Mouse (Mus musculus) bone marrow, adult 2 months (tissue): ENCODE data around the gene Map6. TPM values are rescaled to one million over a fixed set of nuclear protein-coding genes. Genes with fewer than 3 reads are reported as not detected.

ENCODE experiments used
- H3K27ac ChIP-seq: fragments of 200-500 bp; 2 replicates; pipeline ENCODE4 v1.5.1; 2012; ENCODE audit warnings: low read depth, mild to moderate bottlenecking, control low read depth, inconsistent platforms, low read length; ENCODE audit not compliant: control insufficient read depth, poor library complexity, insufficient read depth
- H3K4me1 ChIP-seq: fragments of 200-500 bp; 2 replicates; pipeline ENCODE4 v1.6.1; 2011; ENCODE audit warnings: low read length; ENCODE audit not compliant: control insufficient read depth, insufficient read depth
- H3K4me3 ChIP-seq: fragments of 200-500 bp; replicated peaks from 2 replicates; pipeline ENCODE3; 2011; ENCODE audit warnings: mild to moderate bottlenecking, low read depth, low read length, control low read depth; ENCODE audit not compliant: control insufficient read depth
- CTCF ChIP-seq: fragments of 200-500 bp; IDR thresholded peaks from 2 replicates; pipeline ENCODE4 v1.5.1; 2011; ENCODE audit warnings: low read length, control low read depth; ENCODE audit not compliant: control insufficient read depth, insufficient read depth
- POLR2A ChIP-seq: fragments of 200-500 bp; IDR thresholded peaks from 2 replicates; pipeline ENCODE4 v1.6.1; 2011; ENCODE audit warnings: low read depth, mild to moderate bottlenecking, control low read depth, low read length, borderline replicate concordance; ENCODE audit not compliant: control insufficient read depth
- WGBS: fragments of 180-500 bp; shearing (Covaris S2); methylation state at CpG from one replicate; pipeline ENCODE4 v1.1.7; 2018; 5-methylcytosine and 5-hydroxymethylcytosine counted together
- polyA plus RNA-seq: library from polyadenylated mRNA; stranded (reverse); fragments of >200 nt; gene quantifications from 2 replicates; pipeline ENCODE4 v1.2.4, GENCODE M21; 2011; ENCODE audit warnings: low replicate concordance; ENCODE audit not compliant: missing spikeins, insufficient read depth, insufficient read length

The Map6 gene
- polyA plus RNA-seq, 1 experiment: 1.7 TPM

- TF ChIP-seq POLR2A (no peak), CTCF (no peak)
- 2% methylated on average over 24 of the region's 24 CpGs for WGBS
- peak overlapping the region; percentile 72 for H3K4me3 ChIP-seq
- H3K27ac ChIP-seq: peak overlapping the region; percentile 59
- no peaks in the 10 kb centered on the region; the same call in 1 of the 2 replicates for H3K4me1 ChIP-seq
Measured at GRCm38 (mm10) chr7:99380491-99381213, 113.4 kb downstream of the Map6 start.

DNA sequence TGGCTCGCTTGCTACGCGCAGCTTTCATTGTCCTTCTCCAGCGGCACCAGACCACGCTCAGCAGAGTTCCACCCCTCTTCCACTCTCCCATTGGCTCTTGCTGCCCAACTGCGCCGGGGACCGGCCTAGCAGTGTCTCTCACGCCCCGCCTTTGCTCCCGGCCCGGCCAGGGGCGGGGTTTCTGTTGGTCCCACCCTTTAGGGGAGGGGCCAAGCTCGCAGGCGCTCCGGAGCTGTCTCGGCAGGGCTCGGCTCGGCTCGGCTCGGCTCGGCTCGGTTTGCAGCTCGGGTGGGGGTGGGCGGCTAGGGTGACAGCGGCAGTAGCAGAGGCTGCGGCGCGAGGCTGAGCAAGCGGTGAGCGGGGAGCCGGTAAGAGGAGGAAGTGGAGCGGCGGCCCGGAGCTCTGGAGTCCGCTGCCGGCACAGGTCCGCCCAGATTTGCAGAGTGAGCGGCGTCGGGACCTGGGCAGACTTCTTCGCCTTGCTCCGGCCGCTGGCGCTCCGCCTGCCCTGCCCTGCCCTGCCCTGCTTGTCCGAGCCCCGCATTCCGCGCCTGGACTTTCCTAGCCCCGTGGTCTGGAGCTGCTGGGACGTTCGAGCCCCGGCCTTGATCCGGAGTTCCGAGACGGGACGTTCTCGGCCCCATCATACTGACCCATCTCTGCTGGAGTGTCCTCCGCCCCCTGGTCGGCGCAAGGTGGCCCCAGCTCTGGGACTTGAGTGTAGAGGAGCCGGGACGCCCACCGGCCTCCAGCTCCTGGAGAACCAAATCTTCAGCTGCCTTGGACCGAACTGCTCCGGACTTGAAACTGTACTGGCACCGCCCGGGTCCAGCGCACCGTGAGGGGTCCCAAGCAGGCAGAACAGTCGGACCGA lies 114.2 kb downstream of the Map6 start, which contains the start of gene Gdpd5:
Gene Gdpd5, plus strand, starts transcription at position 201 of the 874 bp plus-strand sequence.
- Histone ChIP-seq H3K27ac (peak within 1 kb of the TSS; percentile 59), H3K4me3 (peak within 1 kb of the TSS; percentile 72)
- under 1% methylated on average over 73 of the region's 73 CpGs for WGBS

DNA sequence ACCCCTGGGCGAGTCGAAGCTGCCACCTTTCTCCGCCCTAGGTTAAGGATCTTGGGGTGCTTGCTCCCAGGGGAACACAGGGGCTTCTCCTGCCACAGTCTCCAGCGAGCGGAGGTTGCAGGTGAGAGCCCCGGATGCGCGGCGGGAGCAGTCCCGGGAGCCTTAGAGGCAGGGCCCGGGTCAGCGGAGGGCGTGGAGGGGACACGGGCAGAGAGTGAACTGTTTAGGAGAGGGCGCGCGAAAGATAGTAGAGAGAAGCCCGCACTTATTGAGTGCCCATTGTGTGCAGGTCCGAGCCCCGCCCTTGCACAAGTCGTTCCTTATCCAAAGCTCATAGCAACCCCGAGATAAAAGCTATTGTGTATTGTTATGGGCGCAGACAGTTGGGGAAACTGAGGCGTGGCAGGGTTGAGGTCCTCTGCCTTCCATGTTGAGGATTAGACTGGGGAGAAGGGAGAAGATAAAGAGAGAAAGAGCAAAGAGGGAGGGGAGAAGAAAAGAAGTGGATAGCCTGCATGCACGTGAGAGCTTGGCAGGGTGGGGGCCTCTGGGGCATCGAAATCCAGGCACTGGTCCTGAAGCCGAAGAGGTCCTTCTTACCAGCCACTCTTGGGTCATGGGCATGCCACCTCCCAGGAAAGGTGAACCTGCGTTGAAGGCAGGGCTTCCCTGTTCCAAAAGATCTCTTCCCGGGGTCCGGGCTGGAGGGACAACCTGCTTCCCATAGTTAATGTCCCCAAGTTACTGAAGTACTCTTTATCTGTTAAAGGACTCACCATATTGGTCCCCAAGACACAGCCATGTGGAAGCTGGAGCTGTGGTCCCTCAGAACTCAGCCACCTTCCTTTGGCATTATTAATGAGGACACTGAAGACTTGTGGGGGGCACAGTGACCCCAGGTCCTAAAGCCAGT lies 115.1 kb downstream of the Map6 start:
- TF ChIP-seq POLR2A (no peak), CTCF (no peak)
- Histone ChIP-seq H3K4me3 (peak overlapping the region; percentile 52), H3K27ac (no peak overlapping the region; the same call in 1 of the 2 replicates), H3K4me1 (no peaks in the 10 kb centered on the region; the same call in 1 of the 2 replicates)
- WGBS: 15% methylated on average over 30 of the region's 30 CpGs

More for the DNA sequence above, 114.2 kb downstream of the Map6 start, which contains the start of gene Gdpd5:
- no peaks in the 10 kb centered on the region; the same call in 1 of the 2 replicates for H3K4me1 ChIP-seq
- no peak for TF ChIP-seq CTCF
- TF ChIP-seq POLR2A: peak; percentile 32; the same call in 1 of the 2 replicates

DNA sequence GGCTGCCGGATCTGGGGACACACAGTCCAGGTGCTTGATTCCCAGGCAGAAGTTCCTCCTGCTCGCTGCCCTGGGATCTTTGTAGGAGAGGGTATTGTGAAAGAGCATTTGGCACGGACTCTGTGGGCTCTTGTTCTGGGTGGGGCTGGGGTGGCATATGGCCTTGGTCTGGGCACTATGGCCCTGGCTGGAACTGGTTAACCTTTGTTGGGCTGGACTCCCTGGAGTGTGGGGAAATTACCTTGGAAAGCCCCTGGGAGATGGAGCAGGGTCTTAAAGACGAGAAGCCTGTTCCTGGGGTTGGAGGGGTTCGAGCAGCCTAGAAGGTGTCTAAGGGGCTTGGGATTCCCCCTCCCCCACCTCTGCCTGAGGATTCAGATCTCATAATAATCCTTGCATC lies 116.0 kb downstream of the Map6 start:
- no peak for TF ChIP-seq CTCF
- no peak for TF ChIP-seq POLR2A
- Histone ChIP-seq H3K27ac (no peak overlapping the region), H3K4me3 (no peak overlapping the region), H3K4me1 (no peaks in the 10 kb centered on the region; the same call in 1 of the 2 replicates)
- WGBS: 58% methylated on average over 5 of the region's 5 CpGs

DNA sequence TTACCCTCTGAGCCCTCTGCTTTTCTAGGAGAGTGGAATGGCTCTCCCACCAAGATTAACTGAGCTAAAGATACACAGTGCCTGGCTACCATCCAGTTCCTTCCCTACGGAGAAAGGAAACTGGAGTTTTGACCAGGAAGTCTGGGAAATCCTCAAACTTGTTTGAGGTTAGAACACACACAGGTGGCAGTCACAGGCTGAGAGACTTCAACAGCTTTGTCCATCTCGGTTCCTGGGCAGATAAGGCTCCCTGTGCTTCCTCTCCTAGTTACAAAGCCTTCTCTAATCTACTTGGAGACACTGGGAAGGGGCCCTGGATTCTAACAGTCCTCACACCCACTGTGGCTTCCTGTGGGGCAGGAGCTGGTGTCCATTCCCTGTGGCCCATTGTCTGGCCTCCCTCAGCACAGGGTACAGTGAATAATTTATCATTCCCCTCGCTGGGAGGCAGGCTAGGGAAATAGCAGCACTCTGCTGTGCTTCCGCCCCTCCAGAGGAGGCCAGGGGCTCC lies 116.9 kb downstream of the Map6 start:
- TF ChIP-seq CTCF: no peak
- no peak for TF ChIP-seq POLR2A
- Histone ChIP-seq H3K27ac (no peak overlapping the region), H3K4me3 (no peak overlapping the region), H3K4me1 (no peaks in the 10 kb centered on the region; the same call in 1 of the 2 replicates)
- WGBS: 50% methylated on average over 4 of the region's 4 CpGs

GRCm38 (mm10) chr7:99386030-99386429 lies 118.8 kb downstream of the Map6 start:
- no peak overlapping the region for H3K4me3 ChIP-seq
- TF ChIP-seq POLR2A: no peak
- TF ChIP-seq CTCF: no peak
- H3K4me1 ChIP-seq: no peaks in the 10 kb centered on the region
- WGBS: 72% methylated on average over 5 of the region's 5 CpGs
- H3K27ac ChIP-seq: no peak overlapping the region

Other genes starting within 250 kb of the Map6 start
- 10.5 and 38.2 TPM in 2 replicates for gene Uvrag, start 126.3 kb upstream of the Map6 start, polyA plus RNA-seq
- 3.8 and 10.9 TPM in 2 replicates for gene Dgat2, start 84.7 kb upstream of the Map6 start, polyA plus RNA-seq
- gene Mogat2, start 28.8 kb upstream of the Map6 start, polyA plus RNA-seq: 1.1 and 5.9 TPM in 2 replicates
- gene Serpinh1, start 85.8 kb downstream of the Map6 start, polyA plus RNA-seq: 12.1 and 47.9 TPM in 2 replicates
- 0.54 and 1.5 TPM in 2 replicates for gene Gdpd5, start 114.0 kb downstream of the Map6 start, polyA plus RNA-seq
- gene Klhl35, start 198.6 kb downstream of the Map6 start, polyA plus RNA-seq: 0.83 TPM in 1 of 2 replicates, not detected in the other
- gene Rps3, start 216.3 kb downstream of the Map6 start, polyA plus RNA-seq: 490 and 757 TPM in 2 replicates